Mouse (Mus musculus): Measurements from ENCODE around the gene Pigm. TPM values are rescaled to one million over a fixed set of nuclear protein-coding genes. Genes with fewer than 3 reads are reported as not detected.

The Pigm gene
- polyA plus RNA-seq, 1 experiment, result 19.9 TPM

DNA sequence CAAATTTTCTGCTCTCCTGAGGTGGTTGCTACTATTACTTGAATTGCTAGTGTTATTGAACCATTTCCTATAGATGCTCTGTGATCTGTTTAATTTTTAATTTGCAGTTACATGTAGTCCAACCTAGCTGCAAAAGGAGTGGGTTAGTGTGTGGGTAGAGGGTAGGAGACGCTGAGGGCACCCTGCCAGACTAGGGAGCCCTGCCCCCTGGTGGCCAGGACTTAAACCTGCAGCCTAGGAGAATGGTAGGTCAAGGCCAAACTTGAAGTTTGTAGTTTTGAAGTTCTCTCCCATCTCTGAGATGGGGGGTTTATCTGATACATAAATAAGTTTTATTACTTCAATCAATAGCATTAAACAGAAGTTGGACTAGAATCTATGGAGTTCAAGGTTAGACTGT, 18.8 kb upstream of the Pigm start:
- Histone ChIP-seq H3K27me3 (ENCODE audit: control insufficient read depth, insufficient read depth, low read length, poor library complexity, severe bottlenecking) (no peaks in the 10 kb centered on the region), H3K36me3 (ENCODE audit: control insufficient read depth, insufficient read depth, low read length, poor library complexity, severe bottlenecking) (no peaks in the 10 kb centered on the region), H3K9me3 (replicated peaks; ENCODE audit: control insufficient read depth, insufficient read depth, low read length, poor library complexity, severe bottlenecking) (no peaks in the 10 kb centered on the region), H3K27ac (ENCODE audit: insufficient read depth, low read length) (no peak overlapping the region), H3K4me3 (ENCODE audit: low read depth, low read length) (no peak overlapping the region), H3K9ac (ENCODE audit: low read depth, poor library complexity, severe bottlenecking) (no peak overlapping the region), H3K4me1 (ENCODE audit: control insufficient read depth, insufficient read depth, low read length) (no peaks in the 10 kb centered on the region)
- TF ChIP-seq EP300 (IDR thresholded peaks at IDR 0.05; ENCODE audit: insufficient read depth, low read depth, low read length) (0 out of 2 replicates have a peak, but pooled peaks have one; percentile 27), POLR2A (IDR thresholded peaks at IDR 0.05; ENCODE audit: insufficient read depth, low read length) (no peak), CTCF (IDR thresholded peaks at IDR 0.05; ENCODE audit: low read depth, low read length) (peak; percentile 96)

DNA sequence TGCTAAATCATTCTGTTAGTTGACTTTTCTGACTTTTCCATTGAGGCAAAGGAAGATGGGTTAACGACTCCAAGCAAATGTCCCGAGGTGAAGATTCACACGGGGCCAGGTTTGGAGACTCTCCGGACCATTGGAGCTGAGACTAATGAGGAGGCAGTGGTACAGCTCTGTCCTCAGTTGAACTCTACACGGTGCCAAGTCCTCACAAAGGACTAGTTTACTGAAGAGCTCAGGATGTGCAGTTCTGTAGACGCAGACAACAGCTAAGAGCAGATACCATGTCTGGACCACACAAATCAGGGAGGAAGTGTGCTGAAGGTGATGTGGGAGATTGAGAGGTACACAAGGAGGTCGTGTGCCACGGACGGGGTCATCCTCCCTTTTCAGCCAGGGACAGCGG, 18.0 kb upstream of the Pigm start:
- H3K27ac ChIP-seq (ENCODE audit: insufficient read depth, low read length), result no peak overlapping the region
- H3K4me3 ChIP-seq (ENCODE audit: low read depth, low read length), result no peak overlapping the region
- H3K9me3 ChIP-seq (replicated peaks; ENCODE audit: control insufficient read depth, insufficient read depth, low read length, poor library complexity, severe bottlenecking), result no peaks in the 10 kb centered on the region
- no peak overlapping the region for H3K9ac ChIP-seq (ENCODE audit: low read depth, poor library complexity, severe bottlenecking)
- no peaks in the 10 kb centered on the region for H3K36me3 ChIP-seq (ENCODE audit: control insufficient read depth, insufficient read depth, low read length, poor library complexity, severe bottlenecking)
- H3K27me3 ChIP-seq (ENCODE audit: control insufficient read depth, insufficient read depth, low read length, poor library complexity, severe bottlenecking), result no peaks in the 10 kb centered on the region
- no peaks in the 10 kb centered on the region for H3K4me1 ChIP-seq (ENCODE audit: control insufficient read depth, insufficient read depth, low read length)
- TF ChIP-seq EP300 (IDR thresholded peaks at IDR 0.05; ENCODE audit: insufficient read depth, low read depth, low read length) (no peak), CTCF (IDR thresholded peaks at IDR 0.05; ENCODE audit: low read depth, low read length) (no peak), POLR2A (IDR thresholded peaks at IDR 0.05; ENCODE audit: insufficient read depth, low read length) (no peak)

DNA sequence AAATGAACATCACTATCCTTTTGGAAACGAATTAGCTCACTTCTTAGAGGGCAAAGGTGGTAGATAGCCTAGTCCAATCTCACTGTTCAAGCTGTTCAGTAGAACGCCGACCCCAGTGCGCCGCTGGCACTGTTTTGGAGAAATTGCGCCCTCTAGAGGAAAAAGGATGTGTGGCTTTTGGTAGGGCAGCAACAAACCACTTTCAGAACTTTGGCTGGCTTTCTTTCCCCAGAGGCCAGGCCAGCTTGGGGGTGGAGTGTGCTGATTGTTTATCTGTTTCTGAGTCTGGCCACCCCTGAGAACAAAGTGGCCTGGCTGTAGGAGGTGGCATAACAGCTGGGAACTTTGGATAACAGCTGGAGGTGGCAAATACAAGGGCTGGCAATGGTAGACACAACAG, 11.7 kb upstream of the Pigm start:
- H3K9ac ChIP-seq (ENCODE audit: low read depth, poor library complexity, severe bottlenecking), result no peak overlapping the region
- no peaks in the 10 kb centered on the region for H3K27me3 ChIP-seq (ENCODE audit: control insufficient read depth, insufficient read depth, low read length, poor library complexity, severe bottlenecking)
- no peaks in the 10 kb centered on the region for H3K9me3 ChIP-seq (replicated peaks; ENCODE audit: control insufficient read depth, insufficient read depth, low read length, poor library complexity, severe bottlenecking)
- H3K4me3 ChIP-seq (ENCODE audit: low read depth, low read length), result no peak overlapping the region
- H3K4me1 ChIP-seq (ENCODE audit: control insufficient read depth, insufficient read depth, low read length), result no peaks in the 10 kb centered on the region
- no peak overlapping the region for H3K27ac ChIP-seq (ENCODE audit: insufficient read depth, low read length)
- no peak for TF ChIP-seq POLR2A (IDR thresholded peaks at IDR 0.05; ENCODE audit: insufficient read depth, low read length)
- TF ChIP-seq EP300 (IDR thresholded peaks at IDR 0.05; ENCODE audit: insufficient read depth, low read depth, low read length), result no peak
- TF ChIP-seq CTCF (IDR thresholded peaks at IDR 0.05; ENCODE audit: low read depth, low read length), result peak; percentile 84
- H3K36me3 ChIP-seq (ENCODE audit: control insufficient read depth, insufficient read depth, low read length, poor library complexity, severe bottlenecking), result no peaks in the 10 kb centered on the region

DNA sequence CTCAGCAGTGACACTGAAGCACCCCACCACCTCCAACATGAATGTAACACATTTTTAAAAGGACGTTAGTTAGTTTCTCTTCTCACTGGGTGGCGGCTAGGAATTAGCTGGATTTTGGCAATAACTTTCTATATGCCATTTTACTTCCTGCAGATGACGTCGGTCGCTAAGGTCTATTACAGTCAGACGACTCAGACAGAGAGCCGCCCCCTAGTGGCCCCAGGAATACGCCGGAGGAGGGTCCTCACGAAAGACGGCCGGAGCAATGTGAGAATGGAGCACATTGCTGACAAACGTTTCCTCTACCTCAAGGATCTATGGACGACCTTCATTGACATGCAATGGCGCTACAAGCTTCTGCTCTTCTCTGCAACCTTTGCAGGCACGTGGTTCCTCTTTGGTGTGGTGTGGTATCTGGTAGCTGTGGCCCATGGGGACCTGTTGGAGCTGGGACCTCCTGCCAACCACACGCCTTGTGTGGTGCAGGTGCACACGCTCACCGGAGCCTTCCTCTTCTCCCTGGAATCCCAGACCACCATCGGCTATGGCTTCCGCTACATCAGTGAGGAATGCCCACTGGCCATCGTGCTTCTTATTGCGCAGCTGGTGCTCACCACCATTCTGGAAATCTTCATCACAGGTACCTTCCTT, 7.5 kb upstream of the Pigm start:
- Histone ChIP-seq H3K4me3 (ENCODE audit: low read depth, low read length) (peak overlapping the region; percentile 69), H3K9ac (ENCODE audit: low read depth, poor library complexity, severe bottlenecking) (0 out of 2 replicates have a peak overlapping the region, but pooled peaks have one; percentile 4)
- TF ChIP-seq EP300 (IDR thresholded peaks at IDR 0.05; ENCODE audit: insufficient read depth, low read depth, low read length), result no peak
- TF ChIP-seq POLR2A (IDR thresholded peaks at IDR 0.05; ENCODE audit: insufficient read depth, low read length), result no peak
- peak; percentile 67 for TF ChIP-seq CTCF (IDR thresholded peaks at IDR 0.05; ENCODE audit: low read depth, low read length)

DNA sequence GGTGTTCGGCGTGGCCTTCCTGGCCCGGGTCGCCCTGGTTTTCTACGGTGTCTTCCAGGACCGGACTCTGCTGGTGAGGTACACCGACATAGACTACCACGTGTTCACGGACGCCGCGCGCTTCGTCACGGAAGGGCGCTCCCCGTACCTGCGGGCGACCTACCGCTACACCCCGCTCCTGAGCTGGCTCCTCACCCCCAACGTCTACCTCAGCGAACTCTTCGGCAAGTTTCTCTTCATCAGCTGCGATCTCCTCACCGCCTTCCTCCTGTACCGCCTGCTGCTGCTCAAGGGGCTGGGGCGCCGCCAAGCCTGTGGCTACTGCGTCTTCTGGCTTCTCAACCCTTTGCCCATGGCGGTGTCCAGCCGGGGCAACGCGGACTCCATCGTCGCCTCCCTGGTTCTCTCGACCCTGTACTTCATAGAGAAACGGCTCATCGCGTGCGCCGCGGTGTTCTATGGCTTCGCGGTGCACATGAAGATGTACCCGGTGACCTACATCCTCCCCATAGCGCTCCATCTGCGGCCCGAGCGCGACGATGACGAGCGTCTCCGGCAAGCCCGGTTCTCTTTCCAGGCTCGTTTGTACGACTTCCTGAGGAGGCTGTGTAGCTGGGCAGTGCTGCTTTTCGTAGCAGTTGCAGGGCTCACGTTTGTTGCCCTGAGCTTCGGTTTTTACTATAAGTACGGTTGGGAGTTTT, 562 bp downstream of the Pigm start:
- Histone ChIP-seq H3K9ac (ENCODE audit: low read depth, poor library complexity, severe bottlenecking) (peak overlapping the region; percentile 84), H3K4me3 (ENCODE audit: low read depth, low read length) (peak overlapping the region; percentile 92), H3K9me3 (replicated peaks; ENCODE audit: control insufficient read depth, insufficient read depth, low read length, poor library complexity, severe bottlenecking) (no peaks in the 10 kb centered on the region), H3K36me3 (ENCODE audit: control insufficient read depth, insufficient read depth, low read length, poor library complexity, severe bottlenecking) (peaks cover 14% of the 10 kb centered on the region; the same call in 1 of the 2 replicates), H3K27ac (ENCODE audit: insufficient read depth, low read length) (no peak overlapping the region), H3K27me3 (ENCODE audit: control insufficient read depth, insufficient read depth, low read length, poor library complexity, severe bottlenecking) (no peaks in the 10 kb centered on the region), H3K4me1 (ENCODE audit: control insufficient read depth, insufficient read depth, low read length) (no peaks in the 10 kb centered on the region)
- TF ChIP-seq EP300 (IDR thresholded peaks at IDR 0.05; ENCODE audit: insufficient read depth, low read depth, low read length) (no peak), CTCF (IDR thresholded peaks at IDR 0.05; ENCODE audit: low read depth, low read length) (no peak), POLR2A (IDR thresholded peaks at IDR 0.05; ENCODE audit: insufficient read depth, low read length) (no peak)

More for the DNA sequence above, 7.5 kb upstream of the Pigm start:
- no peaks in the 10 kb centered on the region for H3K4me1 ChIP-seq (ENCODE audit: control insufficient read depth, insufficient read depth, low read length)
- H3K36me3 ChIP-seq (ENCODE audit: control insufficient read depth, insufficient read depth, low read length, poor library complexity, severe bottlenecking), result no peaks in the 10 kb centered on the region
- H3K27ac ChIP-seq (ENCODE audit: insufficient read depth, low read length), result no peak overlapping the region
- no peaks in the 10 kb centered on the region for H3K27me3 ChIP-seq (ENCODE audit: control insufficient read depth, insufficient read depth, low read length, poor library complexity, severe bottlenecking)
- H3K9me3 ChIP-seq (replicated peaks; ENCODE audit: control insufficient read depth, insufficient read depth, low read length, poor library complexity, severe bottlenecking), result no peaks in the 10 kb centered on the region

DNA sequence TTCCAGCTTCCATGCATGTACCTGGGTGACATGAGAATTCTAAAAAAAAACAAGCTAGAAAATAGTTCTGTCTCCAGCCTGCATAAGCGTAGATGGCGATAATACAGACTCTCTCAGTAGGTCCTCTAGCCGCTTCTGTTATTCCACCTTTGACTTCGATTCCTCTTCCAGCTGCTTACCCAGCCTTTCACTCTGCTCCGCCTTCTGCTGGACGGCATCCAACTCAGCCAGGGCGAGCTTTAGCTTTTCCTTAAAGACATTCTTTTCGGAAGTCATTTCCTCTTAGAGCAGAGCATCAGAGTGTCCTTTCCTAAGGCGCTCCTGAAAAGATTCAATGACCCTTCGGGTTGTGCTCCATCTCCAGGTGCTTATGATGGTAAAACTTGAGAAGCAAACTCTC, 3.7 kb downstream of the Pigm start:
- no peak overlapping the region for H3K27ac ChIP-seq (ENCODE audit: insufficient read depth, low read length)
- no peak overlapping the region for H3K9ac ChIP-seq (ENCODE audit: low read depth, poor library complexity, severe bottlenecking)
- H3K4me1 ChIP-seq (ENCODE audit: control insufficient read depth, insufficient read depth, low read length), result no peaks in the 10 kb centered on the region
- no peak overlapping the region for H3K4me3 ChIP-seq (ENCODE audit: low read depth, low read length)
- TF ChIP-seq EP300 (IDR thresholded peaks at IDR 0.05; ENCODE audit: insufficient read depth, low read depth, low read length) (no peak), CTCF (IDR thresholded peaks at IDR 0.05; ENCODE audit: low read depth, low read length) (no peak), POLR2A (IDR thresholded peaks at IDR 0.05; ENCODE audit: insufficient read depth, low read length) (no peak)
- peaks cover 14% of the 10 kb centered on the region; the same call in 1 of the 2 replicates for H3K36me3 ChIP-seq (ENCODE audit: control insufficient read depth, insufficient read depth, low read length, poor library complexity, severe bottlenecking)
- no peaks in the 10 kb centered on the region for H3K9me3 ChIP-seq (replicated peaks; ENCODE audit: control insufficient read depth, insufficient read depth, low read length, poor library complexity, severe bottlenecking)
- no peaks in the 10 kb centered on the region for H3K27me3 ChIP-seq (ENCODE audit: control insufficient read depth, insufficient read depth, low read length, poor library complexity, severe bottlenecking)

Data from ES-Bruce4 (cell line).